Mouse (Mus musculus) neural tube, embryonic 11.5 days (tissue): ENCODE measurements around the gene Adgb. TPM values are rescaled to one million over a fixed set of nuclear protein-coding genes. Genes with fewer than 3 reads are reported as not detected.

Experiments used
- ATAC-seq: fragments of 200-750 bp; cut with Nextera tagmentation; 2 replicates; pipeline ENCODE4 v1.8.0; 2017; ENCODE audit warnings: moderate number of reproducible peaks, mild to moderate bottlenecking, moderate TSS enrichment, moderate library complexity; ENCODE audit not compliant: insufficient read depth, low FRiP score, low TSS enrichment
- DNase-seq: peaks from one replicate; pipeline ENCODE4 v3.0.0-alpha.2; 2015; ENCODE audit warnings: low spot score
- H3K27ac ChIP-seq: fragments of 300-500 bp; sonication (generic); 2 replicates; pipeline ENCODE4 v1.5.1; 2014; ENCODE audit warnings: low read depth, mild to moderate bottlenecking, low read length
- H3K27me3 ChIP-seq: fragments of 300-500 bp; sonication (generic); 2 replicates; pipeline ENCODE4 v1.6.1; 2014; ENCODE audit warnings: mild to moderate bottlenecking, low read length, mixed read lengths; ENCODE audit not compliant: control insufficient read depth, insufficient read depth
- H3K36me3 ChIP-seq: fragments of 300-500 bp; sonication (generic); 2 replicates; pipeline ENCODE4 v1.6.1; 2014; ENCODE audit warnings: mild to moderate bottlenecking, low read length, moderate library complexity, mixed read lengths; ENCODE audit not compliant: control insufficient read depth, insufficient read depth
- H3K4me1 ChIP-seq: fragments of 300-500 bp; sonication (generic); 2 replicates; pipeline ENCODE4 v1.6.1; 2014; ENCODE audit warnings: low read length, mixed read lengths; ENCODE audit not compliant: control insufficient read depth, insufficient read depth
- H3K4me2 ChIP-seq: fragments of 300-500 bp; sonication (generic); 2 replicates; pipeline ENCODE4 v1.6.1; 2014; ENCODE audit warnings: low read depth, mild to moderate bottlenecking, moderate library complexity
- H3K4me3 ChIP-seq: fragments of 300-500 bp; sonication (generic); 2 replicates; pipeline ENCODE4 v1.5.1; 2014; ENCODE audit warnings: low read depth, low read length
- H3K9ac ChIP-seq: fragments of 300-500 bp; sonication (generic); 2 replicates; pipeline ENCODE4 v1.6.1; 2014; ENCODE audit warnings: mild to moderate bottlenecking, low read length
- H3K9me3 ChIP-seq: fragments of 300-500 bp; sonication (generic); 2 replicates; pipeline ENCODE4 v1.6.1; 2016; ENCODE audit warnings: low read length; ENCODE audit not compliant: control insufficient read depth
- WGBS: fragments of 180-500 bp; shearing (Covaris S2); extraction: QIAGEN DNeasy Blood & Tissue Kit; methylation state at CpG from one replicate; pipeline ENCODE4 v1.1.7; 2014; 5-methylcytosine and 5-hydroxymethylcytosine counted together
- polyA plus RNA-seq: library from polyadenylated mRNA; unstranded; fragments of >200 nt; fragmentation: Nextera tagmentation; extraction: Ambion mirVana; gene quantifications from 2 replicates; pipeline ENCODE4 v1.2.1, GENCODE M21; 2014

Adgb gene
- polyA plus RNA-seq, 1 experiment from 2014 or later, result 0.28 TPM

DNA sequence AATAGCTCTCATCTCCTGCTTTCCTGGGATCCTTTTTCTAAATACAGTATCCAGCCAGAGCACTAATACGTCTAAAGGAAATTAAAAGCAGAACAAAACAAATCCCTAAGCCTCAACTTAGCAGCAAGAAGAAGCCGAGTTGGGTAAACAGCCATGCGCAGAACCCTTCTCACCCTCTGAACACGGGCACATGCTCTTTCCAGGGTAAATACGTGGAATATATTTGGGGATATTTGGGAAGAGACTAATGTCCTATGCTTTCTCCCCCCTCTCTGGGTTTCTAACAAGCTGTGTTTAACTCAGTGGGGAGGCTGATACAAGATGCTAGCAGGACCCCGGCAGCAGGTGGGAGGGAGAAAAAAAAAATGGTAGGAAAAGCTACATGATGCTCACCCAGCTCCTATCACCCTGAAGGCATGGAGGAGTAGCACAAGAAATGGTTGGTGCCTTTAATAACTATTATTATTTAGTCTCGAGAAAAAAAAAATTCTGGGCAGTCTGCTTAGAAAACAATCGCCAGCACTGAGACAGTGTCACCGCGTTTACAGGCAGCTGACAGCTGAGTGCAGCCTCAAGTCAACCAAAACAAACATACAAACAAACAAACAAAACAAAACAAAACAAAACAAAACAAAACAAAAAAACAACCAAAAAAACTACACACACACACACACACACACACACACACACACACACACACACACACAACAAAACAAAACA, 151.6 kb downstream of the Adgb start:
- Histone ChIP-seq H3K9ac (no peak overlapping the region), H3K9me3 (no peaks in the 10 kb centered on the region), H3K27ac (no peak overlapping the region), H3K4me3 (no peak overlapping the region), H3K4me2 (no peak overlapping the region), H3K36me3 (no peaks in the 10 kb centered on the region), H3K27me3 (no peaks in the 10 kb centered on the region), H3K4me1 (no peaks in the 10 kb centered on the region)
- ATAC-seq (peak; percentile 14; the same call in 1 of the 2 replicates), DNase-seq (no peak)
- WGBS, result 63% methylated on average over 10 of the region's 10 CpGs

DNA sequence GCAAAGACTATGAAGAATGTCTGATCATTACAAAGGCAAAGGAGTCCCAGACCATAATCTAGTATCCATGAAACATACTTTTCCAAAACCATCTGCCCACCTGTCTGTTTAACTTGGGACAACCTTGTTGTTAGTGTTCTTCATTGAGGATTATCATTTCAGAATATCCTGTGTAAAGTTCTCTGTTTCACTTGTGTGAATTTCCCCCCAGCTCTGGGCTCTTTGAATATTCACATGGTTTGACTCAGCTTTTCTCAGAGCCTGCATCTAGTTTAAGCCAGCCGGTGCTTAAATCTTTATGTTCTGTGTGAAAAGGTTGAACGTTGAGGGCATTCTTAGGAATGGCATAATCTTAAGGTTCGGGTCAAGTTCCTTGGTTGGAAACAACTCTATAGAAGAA, 154.0 kb downstream of the Adgb start:
- DNase-seq, result no peak
- Histone ChIP-seq H3K4me3 (no peak overlapping the region), H3K9ac (no peak overlapping the region), H3K36me3 (no peaks in the 10 kb centered on the region), H3K27ac (no peak overlapping the region), H3K4me2 (no peak overlapping the region), H3K9me3 (no peaks in the 10 kb centered on the region), H3K27me3 (no peaks in the 10 kb centered on the region), H3K4me1 (no peaks in the 10 kb centered on the region)
- ATAC-seq, result no peak
- WGBS, result 88% methylated on average over 3 of the region's 3 CpGs

DNA sequence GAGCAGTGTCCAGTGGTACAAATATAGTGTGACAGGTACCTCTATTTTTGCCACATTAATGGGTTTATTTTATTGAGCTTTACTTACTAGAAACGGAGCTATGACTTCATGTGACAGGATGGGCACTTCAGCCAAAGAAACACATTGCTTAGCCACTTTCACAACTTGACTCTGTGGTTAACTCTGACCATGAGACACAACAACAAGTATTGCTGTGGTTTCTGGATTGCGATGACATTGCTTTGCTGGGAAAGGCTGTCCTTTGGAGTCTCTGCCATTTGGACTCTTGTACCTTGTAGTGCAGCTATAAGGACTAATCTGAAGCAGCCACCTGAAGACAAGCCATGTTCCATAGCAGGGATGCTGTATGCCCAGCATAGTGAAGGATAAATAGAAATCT, 156.5 kb downstream of the Adgb start:
- DNase-seq (no peak), ATAC-seq (no peak)
- WGBS, result 88% methylated on average over 2 of the region's 2 CpGs
- Histone ChIP-seq H3K9ac (no peak overlapping the region), H3K4me2 (no peak overlapping the region), H3K27ac (no peak overlapping the region), H3K36me3 (no peaks in the 10 kb centered on the region), H3K4me1 (no peaks in the 10 kb centered on the region), H3K27me3 (no peaks in the 10 kb centered on the region), H3K4me3 (no peak overlapping the region), H3K9me3 (no peaks in the 10 kb centered on the region)

DNA sequence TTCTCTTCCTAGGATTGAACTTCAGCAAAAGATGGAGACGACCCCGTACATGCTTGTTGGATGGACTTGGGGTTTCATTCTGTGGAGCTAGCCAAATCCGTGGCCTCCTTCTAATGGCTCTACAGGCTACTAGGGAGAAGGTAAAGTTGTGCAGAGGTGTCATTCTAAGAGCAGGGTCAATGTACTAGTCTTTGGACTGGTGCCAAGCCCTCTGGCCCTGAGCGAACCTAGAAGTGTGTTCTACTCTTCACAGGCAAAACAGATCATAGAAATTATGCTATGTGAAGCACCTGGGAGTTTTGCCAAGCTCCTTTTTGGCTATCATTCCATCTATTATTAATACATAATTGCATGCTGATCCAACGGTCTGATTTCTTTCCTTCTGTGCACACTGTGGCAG, 157.6 kb downstream of the Adgb start:
- no peaks in the 10 kb centered on the region for H3K27me3 ChIP-seq
- no peak overlapping the region for H3K27ac ChIP-seq
- DNase-seq, result no peak
- no peaks in the 10 kb centered on the region for H3K4me1 ChIP-seq
- no peaks in the 10 kb centered on the region for H3K9me3 ChIP-seq
- no peak overlapping the region for H3K9ac ChIP-seq
- H3K4me2 ChIP-seq, result no peak overlapping the region
- no peak for ATAC-seq
- H3K36me3 ChIP-seq, result no peaks in the 10 kb centered on the region
- 86% methylated on average over 5 of the region's 5 CpGs for WGBS
- no peak overlapping the region for H3K4me3 ChIP-seq

DNA sequence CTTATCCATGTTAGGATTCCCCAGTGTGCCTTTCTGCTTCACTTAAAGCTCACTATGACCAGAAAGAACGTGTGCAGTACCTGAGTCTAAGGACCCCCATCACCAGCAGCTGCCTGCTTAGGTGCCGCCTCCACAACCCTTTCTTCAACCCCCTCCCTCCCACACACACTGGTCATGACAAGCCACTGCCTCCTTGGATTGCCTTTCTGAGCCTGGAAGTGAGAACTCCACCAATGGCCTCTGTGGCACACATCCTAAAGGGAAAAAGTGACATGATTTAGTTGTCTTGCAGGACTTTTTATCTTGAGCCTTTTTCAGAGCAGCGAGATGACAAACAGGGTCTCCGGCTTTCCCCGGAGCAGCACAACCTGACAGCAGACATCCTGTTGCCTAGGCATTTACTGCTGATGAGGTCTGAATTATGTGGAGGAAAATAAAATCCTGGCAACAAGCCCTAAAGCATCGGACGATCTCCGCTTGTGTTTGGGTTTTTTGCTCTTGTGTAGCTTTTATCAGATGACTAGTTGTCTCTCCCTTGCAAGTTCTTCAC, 162.2 kb downstream of the Adgb start:
- WGBS, result 90% methylated on average over 8 of the region's 8 CpGs
- Histone ChIP-seq H3K4me2 (no peak overlapping the region), H3K27me3 (no peaks in the 10 kb centered on the region), H3K9ac (no peak overlapping the region), H3K27ac (no peak overlapping the region), H3K4me3 (no peak overlapping the region), H3K9me3 (no peaks in the 10 kb centered on the region), H3K4me1 (no peaks in the 10 kb centered on the region), H3K36me3 (no peaks in the 10 kb centered on the region)
- no peak for DNase-seq
- no peak for ATAC-seq

DNA sequence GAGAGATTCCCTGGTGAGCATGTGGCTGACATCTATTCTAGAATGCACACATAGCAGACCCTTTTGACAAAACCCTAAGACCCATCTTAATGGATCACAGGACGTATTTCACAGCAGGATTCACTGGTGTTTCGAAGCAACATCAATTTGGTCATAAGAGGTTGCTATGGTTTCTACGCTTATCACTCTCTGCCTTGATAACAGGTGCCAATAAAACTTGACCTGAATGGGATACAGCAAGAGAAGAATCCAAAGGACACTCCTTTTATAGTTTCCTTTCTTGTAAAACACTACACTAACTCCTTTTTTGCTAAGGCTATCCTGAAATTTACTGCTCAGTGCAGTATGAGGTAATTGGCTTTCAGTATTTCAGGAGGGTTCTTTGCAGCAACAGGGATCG, 163.1 kb downstream of the Adgb start:
- no peak overlapping the region for H3K9ac ChIP-seq
- H3K27me3 ChIP-seq, result no peaks in the 10 kb centered on the region
- no peak overlapping the region for H3K4me3 ChIP-seq
- WGBS, result 75% methylated on average over 4 of the region's 4 CpGs
- H3K4me1 ChIP-seq, result no peaks in the 10 kb centered on the region
- ATAC-seq (no peak), DNase-seq (no peak)
- H3K9me3 ChIP-seq, result no peaks in the 10 kb centered on the region
- H3K27ac ChIP-seq, result no peak overlapping the region
- no peak overlapping the region for H3K4me2 ChIP-seq
- no peaks in the 10 kb centered on the region for H3K36me3 ChIP-seq

DNA sequence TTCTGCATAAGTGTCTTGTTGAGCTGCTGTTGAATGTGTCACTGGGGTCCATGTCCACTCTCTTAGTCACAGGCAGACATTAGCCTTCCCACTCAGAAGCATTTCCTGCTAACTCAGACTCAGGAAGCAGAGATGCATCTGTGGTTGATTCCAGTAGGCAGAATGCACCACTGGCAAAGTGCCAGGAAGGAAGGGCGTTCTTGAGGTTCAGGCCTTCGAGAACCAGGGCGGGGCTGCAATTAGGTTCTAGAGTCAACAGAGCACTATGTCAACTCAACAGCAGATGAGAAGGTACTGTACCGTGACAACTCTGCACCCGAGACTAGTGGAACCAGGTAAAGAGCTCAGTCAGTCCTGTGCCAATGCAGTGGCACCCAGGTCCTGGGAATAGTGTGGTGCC, 164.7 kb downstream of the Adgb start:
- no peak overlapping the region for H3K9ac ChIP-seq
- ATAC-seq (no peak), DNase-seq (no peak)
- H3K27me3 ChIP-seq, result no peaks in the 10 kb centered on the region
- H3K4me1 ChIP-seq, result no peaks in the 10 kb centered on the region
- no peaks in the 10 kb centered on the region for H3K36me3 ChIP-seq
- no peak overlapping the region for H3K4me3 ChIP-seq
- no peak overlapping the region for H3K4me2 ChIP-seq
- 85% methylated on average over 5 of the region's 5 CpGs for WGBS
- H3K27ac ChIP-seq, result no peak overlapping the region
- no peaks in the 10 kb centered on the region for H3K9me3 ChIP-seq

DNA sequence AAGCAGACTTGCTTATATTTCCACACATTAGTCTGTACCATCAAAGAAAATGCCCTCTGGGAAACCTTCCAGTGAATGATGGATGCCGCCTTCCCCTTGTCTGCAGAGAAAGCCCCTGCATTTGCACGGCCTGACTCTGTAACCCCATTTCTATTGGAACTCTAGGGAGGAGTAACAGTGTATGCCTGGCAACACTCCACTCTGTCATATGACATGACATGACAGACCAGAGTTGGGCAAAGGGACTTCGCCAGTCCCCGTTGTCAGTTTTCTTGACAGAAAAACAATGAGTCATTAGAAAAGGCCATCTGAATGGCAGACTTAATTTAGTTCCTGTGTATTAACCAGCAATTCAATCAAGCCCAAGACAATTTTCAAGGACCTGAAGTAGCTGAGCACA, 167.8 kb downstream of the Adgb start:
- ATAC-seq, result no peak
- no peak for DNase-seq
- WGBS, result 68% methylated on average over 4 of the region's 4 CpGs

DNA sequence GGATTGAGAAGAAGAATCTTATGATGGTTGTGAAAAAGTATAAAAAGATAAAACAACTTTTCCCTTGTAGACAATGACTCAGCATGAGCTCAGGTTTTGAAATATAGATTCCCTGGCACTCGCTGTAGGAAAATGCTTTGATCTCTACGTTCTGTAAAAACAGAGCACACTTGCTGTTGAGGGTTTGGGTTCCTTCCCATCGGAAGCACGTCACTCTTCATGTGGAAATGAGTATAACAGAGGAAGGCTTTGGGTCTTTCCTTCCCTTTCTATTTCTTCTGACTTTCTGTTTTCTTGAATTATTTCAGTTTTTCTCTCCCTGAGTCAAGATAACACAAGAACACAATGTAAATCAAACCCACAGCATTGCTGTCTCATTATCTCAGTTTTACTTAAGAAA, 170.4 kb downstream of the Adgb start:
- no peaks in the 10 kb centered on the region for H3K27me3 ChIP-seq
- H3K36me3 ChIP-seq, result no peaks in the 10 kb centered on the region
- H3K27ac ChIP-seq, result no peak overlapping the region
- no peak overlapping the region for H3K4me3 ChIP-seq
- no peaks in the 10 kb centered on the region for H3K9me3 ChIP-seq
- no peak overlapping the region for H3K4me2 ChIP-seq
- WGBS, result 8% methylated on average over 4 of the region's 4 CpGs
- H3K4me1 ChIP-seq, result no peaks in the 10 kb centered on the region
- no peak for DNase-seq
- H3K9ac ChIP-seq, result no peak overlapping the region
- no peak for ATAC-seq

More for the DNA sequence above, 167.8 kb downstream of the Adgb start:
- H3K9me3 ChIP-seq, result no peaks in the 10 kb centered on the region
- no peak overlapping the region for H3K9ac ChIP-seq
- no peaks in the 10 kb centered on the region for H3K36me3 ChIP-seq
- no peak overlapping the region for H3K27ac ChIP-seq
- H3K4me3 ChIP-seq, result no peak overlapping the region
- no peaks in the 10 kb centered on the region for H3K27me3 ChIP-seq
- no peak overlapping the region for H3K4me2 ChIP-seq
- H3K4me1 ChIP-seq, result no peaks in the 10 kb centered on the region
